Mouse (Mus musculus) lung, adult 2 months (tissue): Measurements from ENCODE around the gene Ppp1r11. TPM values are rescaled to one million over a fixed set of nuclear protein-coding genes. Genes with fewer than 3 reads are reported as not detected.

Experiments used
- DNase-seq: peaks from one replicate; pipeline ENCODE4 v3.0.0; 2022
- H3K4me1 ChIP-seq: fragments of 200-500 bp; 2 replicates; pipeline ENCODE4 v1.6.1; 2011; ENCODE audit warnings: low read length; ENCODE audit not compliant: control insufficient read depth, insufficient read depth
- H3K4me3 ChIP-seq: fragments of 200-500 bp; replicated peaks from 2 replicates; pipeline ENCODE3; 2011; ENCODE audit warnings: low read depth, mild to moderate bottlenecking, control low read depth, low read length; ENCODE audit errors: extremely low read depth
- CTCF ChIP-seq: fragments of 200-500 bp; IDR thresholded peaks from 2 replicates; pipeline ENCODE4 v1.5.1; 2011; ENCODE audit warnings: mild to moderate bottlenecking, low read length, control low read depth; ENCODE audit not compliant: insufficient read depth
- POLR2A ChIP-seq: fragments of 200-500 bp; IDR thresholded peaks from 2 replicates; pipeline ENCODE4 v1.6.1; 2011; ENCODE audit warnings: low read depth, mild to moderate bottlenecking, control low read depth, low read length, borderline replicate concordance; ENCODE audit errors: extremely low read depth
- WGBS: fragments of 180-500 bp; shearing (Covaris S2); methylation state at CpG from one replicate; pipeline ENCODE4 v1.1.7; 2018; 5-methylcytosine and 5-hydroxymethylcytosine counted together
- polyA plus RNA-seq: library from polyadenylated mRNA; depleted of rRNA; stranded (reverse); fragments of >200 nt; gene quantifications from 2 replicates; pipeline ENCODE4 v1.2.3, GENCODE M21; 2012

The Ppp1r11 gene
- polyA plus RNA-seq, 1 experiment = 58.3 TPM

- no peak for DNase-seq
- WGBS = 55% methylated on average over 5 of the region's 5 CpGs
- H3K4me1 ChIP-seq = no peaks in the 10 kb centered on the region
- H3K4me3 ChIP-seq = no peak within 1 kb of the TSS
- TF ChIP-seq CTCF (no peak), POLR2A (no peak)
Measured at GRCm38 (mm10) chr17:36989437-36989836, 37.9 kb upstream of the Ppp1r11 start, which contains the start of gene H2-M5. Gene H2-M5, minus strand, starts transcription at chr17:36989537.

DNA sequence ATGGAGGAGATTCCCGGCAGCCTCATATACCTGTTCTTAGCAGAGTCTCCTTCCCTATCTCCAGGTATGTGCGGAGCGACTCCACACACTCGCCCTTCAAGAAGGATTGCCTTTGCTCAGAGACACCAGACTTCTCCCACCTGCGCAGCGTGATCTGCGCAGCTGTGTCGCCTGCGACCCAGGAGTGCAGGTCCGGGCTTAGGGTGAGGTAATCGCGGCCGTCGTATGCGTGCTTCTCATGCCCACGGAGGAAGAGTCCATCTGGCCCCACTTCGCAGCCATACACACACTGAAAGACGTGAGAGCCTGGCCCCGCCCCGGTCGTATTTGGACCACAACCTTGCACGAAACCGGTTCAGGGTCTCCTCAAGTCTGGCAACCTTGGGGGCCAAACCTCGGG, 36.9 kb upstream of the Ppp1r11 start:
- TF ChIP-seq POLR2A = no peak
- no peak for TF ChIP-seq CTCF
- no peak for DNase-seq
- no peak overlapping the region for H3K4me3 ChIP-seq
- no peaks in the 10 kb centered on the region for H3K4me1 ChIP-seq
- WGBS = 11% methylated on average over 24 of the region's 24 CpGs

- TF ChIP-seq CTCF (no peak), POLR2A (no peak)
- peaks cover 3% of the 10 kb centered on the region for H3K4me1 ChIP-seq
- WGBS = 43% methylated on average over 5 of the region's 5 CpGs
- DNase-seq = no peak
- H3K4me3 ChIP-seq = no peak overlapping the region
Measured at GRCm38 (mm10) chr17:36982253-36983155, 31.0 kb upstream of the Ppp1r11 start.

DNA sequence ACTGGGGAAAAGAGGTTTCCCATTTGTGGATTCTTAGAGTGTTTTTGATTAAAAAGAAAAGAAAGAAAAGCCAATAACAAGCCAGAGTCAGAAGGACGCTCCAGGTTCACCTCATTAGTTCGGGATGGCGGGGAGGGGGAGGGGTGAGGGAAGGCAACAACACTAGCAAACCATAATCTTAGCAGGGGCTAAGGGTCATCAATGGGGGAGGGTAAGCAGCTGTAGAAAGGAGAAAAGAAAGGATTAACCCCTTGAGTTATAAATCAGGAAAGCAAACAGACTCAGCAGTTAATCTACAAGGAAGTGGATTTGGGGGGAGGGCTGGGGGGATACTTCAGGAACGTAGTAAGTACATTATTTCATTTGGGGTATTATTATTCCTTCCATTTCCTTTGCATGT, 30.3 kb upstream of the Ppp1r11 start:
- 25% methylated on average over 4 of the region's 4 CpGs for WGBS
- DNase-seq = no peak
- no peak for TF ChIP-seq CTCF
- no peak for TF ChIP-seq POLR2A
- Histone ChIP-seq H3K4me1 (peaks cover 3% of the 10 kb centered on the region), H3K4me3 (no peak overlapping the region)

GRCm38 (mm10) chr17:36981221-36981813, 29.8 kb upstream of the Ppp1r11 start, which contains the start of gene 2410137M14Rik:
Gene 2410137M14Rik, minus strand, starts transcription at chr17:36981237.
- TF ChIP-seq POLR2A (no peak), CTCF (no peak)
- Histone ChIP-seq H3K4me1 (peaks cover 3% of the 10 kb centered on the region), H3K4me3 (no peak within 1 kb of the TSS)
- 14% methylated on average over 18 of the region's 18 CpGs for WGBS
- peak; percentile 27 for DNase-seq

- Histone ChIP-seq H3K4me3 (no peak overlapping the region), H3K4me1 (no peaks in the 10 kb centered on the region)
- TF ChIP-seq POLR2A = no peak
- no peak for TF ChIP-seq CTCF
- 65% methylated on average over 8 of the region's 8 CpGs for WGBS
- no peak for DNase-seq
Measured at GRCm38 (mm10) chr17:36973271-36973787, 21.8 kb upstream of the Ppp1r11 start.

- 53% methylated on average over 3 of the region's 3 CpGs for WGBS
- no peak overlapping the region for H3K4me3 ChIP-seq
- DNase-seq = no peak
- H3K4me1 ChIP-seq = no peaks in the 10 kb centered on the region
- TF ChIP-seq POLR2A = no peak
- TF ChIP-seq CTCF = no peak
Measured at GRCm38 (mm10) chr17:36972791-36973190, 21.2 kb upstream of the Ppp1r11 start.

GRCm38 (mm10) chr17:36971172-36971850, 19.8 kb upstream of the Ppp1r11 start:
- DNase-seq = no peak
- 71% methylated on average over 6 of the region's 6 CpGs for WGBS
- TF ChIP-seq CTCF (no peak), POLR2A (no peak)
- Histone ChIP-seq H3K4me1 (no peaks in the 10 kb centered on the region), H3K4me3 (no peak overlapping the region)

DNA sequence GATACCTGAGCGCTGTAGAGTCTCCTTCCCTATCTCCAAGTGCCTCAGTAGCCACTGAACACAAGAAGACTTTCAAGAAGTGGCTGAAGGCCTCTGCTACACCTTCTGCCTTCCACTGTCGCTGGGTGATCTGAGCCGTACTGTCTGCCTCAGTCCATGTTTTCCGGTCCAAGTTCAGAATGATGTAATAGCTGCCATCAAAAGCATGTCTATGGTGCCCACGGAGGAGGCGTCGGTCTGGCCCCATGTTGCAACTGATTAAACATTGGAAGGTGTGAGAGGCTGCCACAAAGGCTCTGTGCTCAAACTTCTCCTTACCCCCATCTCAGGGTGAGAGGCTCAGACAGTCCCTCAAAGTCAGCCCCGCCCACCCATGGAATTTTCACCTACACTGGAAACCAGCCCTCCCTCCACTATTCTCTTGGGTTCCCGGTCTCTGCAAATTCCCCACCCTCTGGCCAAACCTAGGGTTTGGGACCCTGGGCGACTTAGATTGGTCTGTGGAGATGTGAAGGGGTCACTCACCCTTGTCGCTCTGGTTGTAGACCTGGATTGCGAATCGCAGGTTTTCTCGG, 18.9 kb upstream of the Ppp1r11 start:
- Histone ChIP-seq H3K4me1 (no peaks in the 10 kb centered on the region), H3K4me3 (no peak overlapping the region)
- DNase-seq = no peak
- WGBS = 66% methylated on average over 14 of the region's 14 CpGs
- TF ChIP-seq CTCF (no peak), POLR2A (no peak)
